Comparison of ENCODE assay signal across 19 mouse cellular contexts in the genomic region with DNA sequence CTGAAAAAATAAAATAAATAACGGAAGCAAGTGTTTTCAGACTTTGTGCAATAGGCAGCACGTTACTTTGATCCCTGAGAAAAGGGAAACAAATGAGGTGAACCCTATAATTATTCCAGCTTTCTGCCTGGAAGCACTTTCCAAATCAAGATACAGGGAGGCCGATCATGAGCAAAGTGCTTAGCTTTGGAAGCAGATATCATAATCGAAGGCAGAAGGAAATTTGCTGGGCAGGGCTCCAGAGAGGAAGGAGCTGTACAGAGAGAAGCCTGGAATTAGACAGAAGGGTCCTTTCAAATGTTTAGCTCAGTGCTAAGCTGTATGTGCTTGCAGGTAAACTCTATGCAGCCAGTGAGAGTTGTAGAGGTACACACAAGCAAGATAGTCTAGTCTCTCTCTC.
DNase-seq lines count a peak whose midpoint lies in the region; ATAC-seq and TF ChIP-seq lines count a peak whose summit lies in the region.
"Had no signal": no experiment of that assay in that cellular context is flagged by ENCODE, and none has a peak within 500 bp of the region (broad histone marks: within the 10 kb centered on the region; RNA-seq: fewer than 3 reads in every experiment).

No protein-coding gene starts in this region.

- ATAC-seq in limb, embryonic 13.5 days (ENCODE audit: low FRiP score, low read depth): no peak
- ATAC-seq in embryonic facial prominence, embryonic 14.5 days (ENCODE audit: low read depth): peak; percentile 63; the same call in 1 of the 2 replicates
- ATAC-seq: CD4-positive, CD25-positive, alpha-beta regulatory T cell, adult 4 months; forebrain, embryonic 16.5 days had no signal

- no peak overlapping the region for H3K27ac ChIP-seq in limb, embryonic 13.5 days
- H3K27ac ChIP-seq in limb, embryonic 10.5 days: no peak overlapping the region
- H3K27ac ChIP-seq in embryonic facial prominence, embryonic 10.5 days (replicated peaks): no peak overlapping the region
- no peak overlapping the region for H3K27ac ChIP-seq in embryonic facial prominence, embryonic 14.5 days (replicated peaks; ENCODE audit: low read depth, low read length)
- H3K27ac ChIP-seq: embryonic facial prominence, embryonic 15.5 days; hindbrain, embryonic 12.5 days; hindbrain, embryonic 15.5 days had no signal

- no peaks in the 10 kb centered on the region for H3K36me3 ChIP-seq in limb, embryonic 13.5 days
- H3K36me3 ChIP-seq in limb, embryonic 10.5 days: no peaks in the 10 kb centered on the region
- no peaks in the 10 kb centered on the region for H3K36me3 ChIP-seq in embryonic facial prominence, embryonic 10.5 days (replicated peaks)
- no peaks in the 10 kb centered on the region for H3K36me3 ChIP-seq in embryonic facial prominence, embryonic 14.5 days (ENCODE audit: control insufficient read depth, insufficient read depth, low read length)
- H3K36me3 ChIP-seq: embryonic facial prominence, embryonic 15.5 days; hindbrain, embryonic 12.5 days; hindbrain, embryonic 15.5 days had no signal

- H3K9me3 ChIP-seq in limb, embryonic 13.5 days: no peaks in the 10 kb centered on the region
- no peaks in the 10 kb centered on the region for H3K9me3 ChIP-seq in limb, embryonic 10.5 days (replicated peaks)
- H3K9me3 ChIP-seq in embryonic facial prominence, embryonic 10.5 days: no peaks in the 10 kb centered on the region
- H3K9me3 ChIP-seq in embryonic facial prominence, embryonic 14.5 days (ENCODE audit: control insufficient read depth, low read length): no peaks in the 10 kb centered on the region
- H3K9me3 ChIP-seq: embryonic facial prominence, embryonic 15.5 days; hindbrain, embryonic 12.5 days; hindbrain, embryonic 15.5 days had no signal

- 31% methylated on average over 4 of the region's 4 CpGs for WGBS in limb, embryonic 13.5 days
- 75% methylated on average over 4 of the region's 4 CpGs for WGBS in limb, embryonic 10.5 days
- 55% methylated on average over 4 of the region's 4 CpGs for WGBS in embryonic facial prominence, embryonic 10.5 days
- WGBS in embryonic facial prominence, embryonic 14.5 days: 24% methylated on average over 4 of the region's 4 CpGs
- WGBS in lung, adult 2 months: 47% methylated on average over 4 of the region's 4 CpGs

- H3K4me2 ChIP-seq in limb, embryonic 13.5 days (replicated peaks): 0 out of 2 replicates have a peak overlapping the region, but pooled peaks have one; percentile 12
- H3K4me2 ChIP-seq in embryonic facial prominence, embryonic 14.5 days (ENCODE audit: low read depth, low read length): no peak overlapping the region
- H3K4me2 ChIP-seq: embryonic facial prominence, embryonic 15.5 days; heart, embryonic 11.5 days; hindbrain, embryonic 12.5 days; hindbrain, embryonic 15.5 days had no signal

- no peaks in the 10 kb centered on the region for H3K4me1 ChIP-seq in limb, embryonic 13.5 days
- no peaks in the 10 kb centered on the region for H3K4me1 ChIP-seq in limb, embryonic 10.5 days
- H3K4me1 ChIP-seq in embryonic facial prominence, embryonic 10.5 days: no peaks in the 10 kb centered on the region
- H3K4me1 ChIP-seq in embryonic facial prominence, embryonic 14.5 days (ENCODE audit: control insufficient read depth, insufficient read depth, low read length): no peaks in the 10 kb centered on the region
- H3K4me1 ChIP-seq in lung, adult 2 months (ENCODE audit: control insufficient read depth, insufficient read depth, low read length): no peaks in the 10 kb centered on the region
- H3K4me1 ChIP-seq: hindbrain, embryonic 12.5 days; hindbrain, embryonic 15.5 days had no signal

- no peak for DNase-seq in limb, embryonic 10.5 days (ENCODE audit: low spot score)
- peak; percentile 21 for DNase-seq in embryonic facial prominence, embryonic 10.5 days (ENCODE audit: low spot score)
- peak; percentile 77 for DNase-seq in embryonic facial prominence, embryonic 14.5 days (ENCODE audit: low spot score)
- no peak for DNase-seq in lung, adult 2 months
- DNase-seq in layer of hippocampus, adult 18-20 months (ENCODE audit: low spot score in 2 of 2): no peak
- DNase-seq: adrenal gland, adult 2 months; adrenal gland, postnatal 14 days; cerebellum, adult 11-12 months; cerebellum, adult 8-10 months; cerebellum, postnatal 36 days; gastrocnemius, postnatal 14 days; heart, adult 11 months had no signal

- H3K4me3 ChIP-seq in limb, embryonic 13.5 days: no peak overlapping the region
- no peak overlapping the region for H3K4me3 ChIP-seq in limb, embryonic 10.5 days
- H3K4me3 ChIP-seq in embryonic facial prominence, embryonic 10.5 days: no peak overlapping the region
- no peak overlapping the region for H3K4me3 ChIP-seq in embryonic facial prominence, embryonic 14.5 days (ENCODE audit: low read depth, low read length)
- H3K4me3 ChIP-seq in lung, adult 2 months (replicated peaks; ENCODE audit: extremely low read depth, low read depth, low read length): no peak overlapping the region
- H3K4me3 ChIP-seq: embryonic facial prominence, embryonic 15.5 days; hindbrain, embryonic 12.5 days; hindbrain, embryonic 15.5 days had no signal

- TF ChIP-seq CTCF in lung, adult 2 months (IDR thresholded peaks at IDR 0.05; ENCODE audit: insufficient read depth, low read length): no peak

- TF ChIP-seq POLR2A in lung, adult 2 months (IDR thresholded peaks at IDR 0.05; ENCODE audit: borderline replicate concordance, extremely low read depth, low read depth, low read length): no peak

- no peak overlapping the region for H3K9ac ChIP-seq in limb, embryonic 13.5 days
- no peak overlapping the region for H3K9ac ChIP-seq in embryonic facial prominence, embryonic 14.5 days (ENCODE audit: low read depth, low read length)
- H3K9ac ChIP-seq: embryonic facial prominence, embryonic 15.5 days; hindbrain, embryonic 12.5 days; hindbrain, embryonic 15.5 days had no signal

- H3K27me3 ChIP-seq in limb, embryonic 13.5 days: no peaks in the 10 kb centered on the region
- H3K27me3 ChIP-seq in limb, embryonic 10.5 days (ENCODE audit: low read depth, poor library complexity, severe bottlenecking): no peaks in the 10 kb centered on the region
- no peaks in the 10 kb centered on the region for H3K27me3 ChIP-seq in embryonic facial prominence, embryonic 10.5 days (replicated peaks; ENCODE audit: low read depth, poor library complexity, severe bottlenecking)
- H3K27me3 ChIP-seq in embryonic facial prominence, embryonic 14.5 days (replicated peaks; ENCODE audit: control insufficient read depth, insufficient read depth, low read length): no peaks in the 10 kb centered on the region
- H3K27me3 ChIP-seq: embryonic facial prominence, embryonic 15.5 days; hindbrain, embryonic 12.5 days; hindbrain, embryonic 15.5 days had no signal

Comparison
In these comparisons a context has a peak if more than half of its experiments do, and no peak if none do; other contexts are left out.
1. DNase-seq: peak in embryonic facial prominence, embryonic 10.5 days (single experiment) and embryonic facial prominence, embryonic 14.5 days (single experiment); none in limb, embryonic 10.5 days (single experiment), lung, adult 2 months (single experiment) and layer of hippocampus, adult 18-20 months (0 of 2).